Mouse (Mus musculus): ENCODE measurements around the gene Blm.

Gene Blm

DNA sequence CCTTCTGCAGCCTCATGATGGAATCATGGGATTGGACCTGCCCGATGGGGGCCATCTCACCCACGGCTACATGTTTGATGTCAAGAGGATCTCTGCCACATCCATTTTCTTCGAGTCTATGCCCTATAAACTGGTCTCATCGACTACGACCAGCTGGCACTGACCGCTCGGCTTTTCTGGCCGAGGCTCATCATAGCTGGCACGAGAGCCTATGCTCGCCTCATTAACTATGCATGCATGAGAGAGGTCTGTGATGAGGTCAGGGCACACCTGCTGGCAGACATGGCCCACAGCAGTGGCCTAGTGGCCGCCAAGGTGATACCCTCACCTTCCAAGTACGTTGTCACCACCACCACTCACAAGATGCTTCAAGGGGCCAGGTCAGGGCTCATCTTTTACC is 105.3 kb downstream of the Blm start:
- peak; percentile 28 for DNase-seq

DNA sequence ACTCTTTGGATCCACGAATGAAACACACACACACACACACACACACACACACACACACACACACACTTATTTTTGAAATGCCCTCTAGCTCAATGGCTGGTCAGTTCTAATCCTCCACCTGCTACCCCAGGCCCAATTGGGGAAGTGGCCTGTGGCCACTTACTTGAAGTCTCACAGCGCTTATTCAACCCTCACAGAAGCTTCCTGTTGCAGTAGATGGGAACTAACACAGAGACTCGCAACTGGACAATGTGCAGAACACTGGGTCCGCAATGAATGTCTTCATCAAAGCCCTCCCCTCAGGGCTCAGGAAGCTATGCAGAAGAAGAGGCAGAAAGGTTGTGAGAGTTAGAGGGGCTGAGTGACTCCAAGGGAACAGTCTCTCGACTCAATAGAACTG is 107.2 kb downstream of the Blm start:
- no peak for DNase-seq

DNA sequence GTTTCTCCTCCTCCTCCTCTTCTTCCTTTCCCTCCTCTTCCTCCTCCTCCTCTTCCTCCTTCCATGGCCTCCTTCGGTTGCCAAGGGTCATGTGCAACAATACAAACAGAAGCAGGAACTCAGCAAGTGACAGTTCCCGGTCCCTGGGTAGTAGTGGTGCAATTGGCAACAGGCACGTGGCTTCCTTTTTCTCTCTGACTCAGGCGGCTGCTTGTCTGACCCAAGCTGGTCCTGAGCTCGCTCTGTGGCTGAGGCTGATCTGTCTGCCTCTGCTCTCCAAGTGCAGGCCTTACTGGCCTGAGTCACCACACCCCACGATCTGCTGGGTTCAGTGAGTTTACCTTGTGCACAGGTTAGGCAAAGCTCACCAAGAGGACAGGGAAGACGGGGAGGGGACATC is 108.6 kb downstream of the Blm start:
- no peak for DNase-seq

DNA sequence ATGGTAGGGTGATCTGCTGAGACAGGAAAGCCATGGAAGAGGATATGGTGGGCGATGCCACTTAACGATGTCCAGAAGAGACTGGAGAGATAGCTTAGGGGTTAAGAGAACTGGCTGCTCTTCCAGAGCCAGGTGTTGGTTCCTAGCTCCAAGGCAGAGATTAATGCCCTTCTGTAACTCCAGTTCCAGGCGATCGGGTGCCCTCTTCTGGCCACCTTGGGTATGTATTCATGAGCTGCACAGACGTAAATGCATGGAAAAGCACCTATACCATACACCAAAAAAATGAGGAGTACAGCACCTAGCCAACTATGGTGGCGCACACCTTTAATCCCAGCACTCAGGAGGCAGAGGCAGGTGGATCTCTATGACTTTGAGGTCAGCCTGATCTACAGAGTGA is 110.2 kb downstream of the Blm start:
- DNase-seq, result no peak

DNA sequence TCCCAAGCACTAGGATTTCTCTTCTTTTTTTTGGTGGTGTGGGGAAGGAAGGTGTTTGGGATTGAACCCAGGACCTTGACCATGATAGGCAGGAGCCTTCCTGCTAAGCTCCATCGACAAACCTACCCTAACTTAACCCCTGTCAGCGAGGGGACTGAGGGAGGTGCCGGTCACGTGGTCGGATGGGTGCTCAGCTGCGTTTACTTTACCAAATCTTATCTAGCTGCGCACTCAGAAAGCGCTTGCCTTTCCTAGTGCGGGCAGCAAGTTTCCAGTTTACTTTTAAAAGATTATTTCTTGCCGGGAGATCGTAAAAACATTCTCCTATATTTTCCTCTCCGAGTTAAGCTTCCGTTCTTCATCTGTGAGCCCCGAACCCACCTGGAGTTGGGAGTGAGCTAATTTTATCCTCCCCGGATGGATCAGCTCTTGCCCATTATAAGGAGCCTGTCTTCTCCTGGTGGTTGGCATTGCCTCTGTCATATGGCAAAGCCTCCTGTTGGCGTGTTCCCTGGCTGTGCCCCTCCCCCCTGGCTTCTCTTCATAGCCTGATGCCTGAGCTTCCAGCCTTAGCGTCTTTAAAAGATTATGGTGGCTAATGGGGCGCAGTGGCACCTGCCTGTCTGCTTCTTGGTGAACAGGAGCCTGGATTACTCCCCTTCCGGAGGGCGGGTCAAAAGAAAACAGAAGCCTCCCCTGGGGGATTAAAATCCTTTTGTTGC is 112.0 kb downstream of the Blm start:
- no peak for DNase-seq

DNA sequence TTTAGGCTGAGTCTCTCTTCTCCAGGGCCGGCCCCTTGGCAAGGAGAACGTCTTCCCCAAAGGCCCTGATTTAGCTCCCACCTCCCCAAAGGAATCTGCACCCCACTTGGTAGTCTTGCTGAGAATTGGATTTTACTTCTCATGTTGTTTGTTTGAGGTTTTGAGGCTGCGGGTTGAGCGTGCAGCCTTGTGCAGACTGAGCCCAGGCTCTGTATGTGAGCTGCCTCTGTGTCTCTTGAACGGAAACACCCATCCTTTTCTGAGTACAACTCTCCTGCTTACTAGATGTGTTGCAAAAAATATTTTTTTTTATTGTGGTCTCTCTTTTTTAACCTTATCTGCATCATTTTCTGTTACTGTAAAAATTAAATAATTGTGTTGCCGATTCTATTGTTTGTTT is 113.3 kb downstream of the Blm start:
- no peak for DNase-seq

DNA sequence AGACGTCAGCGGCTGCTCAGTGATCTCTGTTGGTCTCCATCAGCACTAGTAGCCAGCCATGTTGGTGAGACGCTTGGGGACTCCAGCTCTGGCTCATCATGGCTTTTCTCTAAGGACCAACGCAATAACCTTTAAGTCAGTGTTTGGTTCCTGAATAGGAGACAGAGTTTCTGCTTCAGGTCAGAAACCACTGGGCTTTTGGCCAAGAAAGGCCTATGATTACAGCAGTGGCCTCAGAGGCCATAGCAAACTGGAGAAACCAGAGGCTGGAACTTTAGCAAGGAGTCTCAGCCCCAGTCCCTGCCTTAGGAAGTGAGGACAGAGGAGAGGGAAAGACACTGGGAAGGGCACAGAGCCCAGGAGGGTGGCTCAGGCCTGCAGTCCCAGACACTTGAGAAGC is 114.3 kb downstream of the Blm start:
- DNase-seq, result no peak

DNA sequence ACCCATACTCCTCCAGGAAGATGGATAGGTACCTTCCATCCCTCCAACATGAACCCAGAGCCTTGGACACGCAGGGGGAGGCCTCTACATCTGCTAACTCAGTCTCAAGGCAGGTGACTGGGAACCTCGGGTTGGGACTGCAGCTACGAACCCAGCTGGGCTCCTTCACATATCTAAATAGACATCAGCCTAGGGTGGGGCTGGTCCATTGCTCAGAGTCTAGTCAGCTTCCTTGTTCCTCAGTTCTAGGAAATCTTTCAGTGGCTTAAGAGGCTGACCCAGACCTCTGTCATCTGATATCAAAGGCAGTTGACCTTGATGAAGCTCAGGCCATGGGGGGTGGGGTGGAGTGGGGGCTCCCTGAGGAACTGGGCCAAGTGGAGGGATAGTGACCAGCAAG is 115.6 kb downstream of the Blm start:
- no peak for DNase-seq

DNA sequence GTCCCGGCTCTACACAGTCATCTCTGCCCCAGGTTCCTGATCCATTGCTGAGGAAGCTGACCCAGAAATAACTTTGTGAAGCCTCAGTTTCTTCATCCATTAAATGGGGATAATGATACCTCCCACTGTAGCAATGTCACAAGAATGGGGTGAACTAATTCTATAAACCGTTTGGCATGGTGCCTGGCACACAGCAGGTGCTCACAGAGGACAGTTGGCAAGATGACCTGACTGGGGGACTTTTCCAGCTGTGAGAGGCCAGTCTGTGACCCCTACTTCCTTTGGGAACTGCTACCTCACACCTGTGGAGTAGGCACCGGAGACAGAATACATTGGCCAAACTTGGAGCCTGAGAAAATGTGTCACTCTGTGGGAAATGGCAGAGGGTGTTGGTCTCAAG is 116.9 kb downstream of the Blm start:
- no peak for DNase-seq

DNA sequence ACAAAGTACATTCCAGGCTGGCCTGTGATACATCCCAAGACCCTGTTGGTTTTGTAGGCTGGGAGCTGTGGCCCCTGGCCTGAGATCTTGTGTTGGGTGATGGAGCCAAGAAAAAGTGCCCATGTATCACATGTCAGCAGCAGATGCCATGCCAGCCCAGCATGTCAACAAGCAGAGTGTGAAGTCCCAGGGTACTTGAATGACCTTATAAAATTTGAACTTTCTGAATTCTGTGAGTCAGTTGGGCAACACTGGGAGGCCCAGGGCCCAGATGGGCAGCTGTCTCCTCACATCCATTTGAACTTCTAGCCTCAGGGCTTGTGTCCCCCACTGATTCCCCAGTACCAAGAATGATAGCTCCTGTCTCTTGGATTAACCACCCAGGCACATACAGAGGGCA is 117.3 kb downstream of the Blm start:
- DNase-seq, result no peak

DNA sequence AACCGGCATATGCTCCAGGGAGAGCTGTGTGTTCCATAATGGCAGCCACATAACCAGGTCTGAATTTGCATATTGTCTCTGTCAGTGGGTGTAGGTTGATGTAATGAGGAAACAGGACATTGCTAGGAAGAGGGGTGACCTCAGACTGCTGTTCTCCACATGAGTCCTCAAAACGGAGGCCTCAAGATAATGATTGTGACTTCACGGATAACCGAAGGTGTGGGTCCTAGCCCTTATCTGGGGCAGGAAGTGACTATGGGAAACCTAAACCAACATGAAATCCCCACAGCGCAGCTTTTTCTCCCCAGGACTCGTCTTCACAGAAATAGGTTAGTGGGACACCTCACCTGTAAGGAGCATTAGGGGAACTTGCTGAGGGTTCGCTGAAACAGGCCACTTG is 118.0 kb downstream of the Blm start:
- no peak for DNase-seq

DNA sequence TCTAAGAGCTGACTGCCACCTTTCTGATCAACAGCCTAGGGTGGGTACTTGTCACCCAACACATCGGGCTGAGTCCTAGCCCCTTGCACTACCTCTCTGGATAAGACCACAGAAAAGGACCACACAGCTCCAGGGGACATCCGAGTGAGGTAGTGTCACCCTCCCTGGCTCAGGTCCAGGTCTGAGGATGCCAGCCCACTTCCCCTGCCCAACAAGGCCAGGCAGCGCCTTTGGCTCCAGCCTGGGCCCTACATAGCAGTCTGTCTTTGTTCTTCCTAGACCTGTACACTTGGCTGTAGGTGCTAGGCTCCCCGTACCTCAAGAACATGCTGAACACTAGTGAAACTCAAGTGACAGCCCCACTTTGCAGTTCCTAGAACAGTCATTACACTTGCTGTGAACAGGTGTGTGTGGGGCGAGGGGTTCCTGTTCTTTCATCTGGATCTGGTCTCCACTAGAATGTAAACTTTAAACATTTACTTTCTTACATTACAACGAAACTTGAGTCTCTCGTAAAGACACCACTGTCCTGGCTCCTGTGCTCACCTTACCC is 120.5 kb downstream of the Blm start:
- DNase-seq, result no peak

DNA sequence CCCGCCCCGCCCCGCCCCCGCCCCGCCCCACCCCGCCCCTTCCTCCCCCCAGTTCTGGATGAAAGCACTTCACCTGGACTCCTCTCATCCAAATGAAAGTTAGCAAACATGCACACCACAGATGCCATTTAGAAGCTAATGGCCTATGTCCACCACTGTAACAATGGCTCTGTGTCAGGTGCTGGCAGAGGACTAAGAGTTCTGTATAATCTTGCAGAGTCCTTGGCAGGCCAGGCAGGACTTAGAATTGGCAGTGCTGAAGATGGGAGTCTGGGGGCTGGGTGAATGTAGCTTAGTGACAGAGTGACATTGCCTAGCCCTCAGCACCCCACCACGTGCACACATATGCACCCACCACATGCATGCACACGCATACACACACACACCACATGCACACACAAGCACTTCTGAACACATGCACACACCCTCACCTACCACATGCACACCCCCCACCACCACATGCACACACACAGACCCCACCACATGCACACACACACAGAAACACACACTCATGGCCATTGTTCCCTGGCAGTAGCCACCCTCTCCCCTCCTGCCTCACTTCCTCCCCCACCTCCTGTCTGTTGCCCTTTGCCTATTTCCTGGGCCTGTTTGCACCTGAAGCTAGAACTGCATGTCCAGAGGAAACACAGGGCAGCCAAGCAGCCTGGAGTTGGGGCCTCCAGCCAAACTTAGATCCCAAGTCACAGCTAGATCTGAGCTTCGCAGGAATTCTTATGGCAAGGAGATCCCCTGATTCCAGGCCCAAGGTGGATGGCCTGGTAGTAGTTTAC is 121.2 kb downstream of the Blm start:
- no peak for DNase-seq

DNA sequence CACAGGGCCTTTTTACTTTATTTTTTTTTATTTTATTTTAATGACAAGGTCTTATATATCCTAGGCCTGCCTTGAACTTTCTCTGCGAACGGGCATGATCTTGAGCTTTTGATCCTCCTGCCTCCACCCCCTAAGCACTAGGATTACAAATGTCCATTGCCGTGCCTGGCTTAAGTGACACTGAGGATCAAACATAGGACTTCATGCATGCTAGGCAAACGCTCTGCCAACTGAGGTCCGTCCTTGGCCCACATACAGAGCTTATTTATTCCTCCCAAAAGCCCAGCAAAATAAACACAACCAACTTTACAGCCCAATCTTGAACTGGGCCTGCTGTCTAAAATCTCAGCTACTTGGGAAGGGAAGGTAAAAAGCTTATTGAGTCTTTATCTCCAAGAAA is 122.1 kb downstream of the Blm start:
- no peak for DNase-seq

DNA sequence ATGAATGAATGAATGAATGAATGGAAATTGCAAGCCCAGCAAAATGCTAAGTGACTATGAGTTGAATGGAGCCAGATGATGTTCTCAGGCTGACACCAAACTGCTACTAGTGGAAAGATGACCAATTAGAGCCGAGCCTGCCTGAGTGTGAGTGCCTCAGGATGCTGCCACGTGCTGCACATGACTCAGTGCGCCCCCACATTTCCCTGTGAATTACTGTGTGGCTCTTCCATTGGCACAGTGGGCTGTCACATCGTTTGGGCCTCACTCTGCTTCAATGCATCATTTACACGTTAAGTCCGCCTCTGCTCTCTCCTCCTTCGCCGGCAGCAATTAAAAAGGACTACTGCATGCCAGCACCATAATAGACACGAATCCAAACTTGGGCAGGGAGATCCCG is 122.6 kb downstream of the Blm start:
- DNase-seq, result no peak

DNA sequence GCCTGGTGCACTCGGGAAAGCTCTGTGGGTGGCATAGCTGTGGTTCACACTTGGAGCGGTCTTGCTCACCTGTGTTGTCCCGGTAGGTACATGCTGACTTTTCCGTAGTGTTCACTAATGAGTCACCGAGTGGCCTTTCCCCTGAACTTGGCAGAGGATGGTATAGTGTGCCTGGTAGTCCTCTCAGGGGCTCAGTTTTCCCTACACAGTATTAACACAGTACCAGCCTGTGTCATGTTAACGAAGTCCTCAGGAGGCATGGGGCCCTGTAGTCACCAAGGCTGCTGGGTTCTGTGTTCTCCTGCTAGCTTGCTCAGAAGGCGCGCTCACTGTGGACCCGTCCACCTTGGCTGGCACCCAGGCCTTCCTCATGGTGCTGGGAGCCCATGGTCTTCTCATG is 124.5 kb downstream of the Blm start:
- no peak for DNase-seq

DNA sequence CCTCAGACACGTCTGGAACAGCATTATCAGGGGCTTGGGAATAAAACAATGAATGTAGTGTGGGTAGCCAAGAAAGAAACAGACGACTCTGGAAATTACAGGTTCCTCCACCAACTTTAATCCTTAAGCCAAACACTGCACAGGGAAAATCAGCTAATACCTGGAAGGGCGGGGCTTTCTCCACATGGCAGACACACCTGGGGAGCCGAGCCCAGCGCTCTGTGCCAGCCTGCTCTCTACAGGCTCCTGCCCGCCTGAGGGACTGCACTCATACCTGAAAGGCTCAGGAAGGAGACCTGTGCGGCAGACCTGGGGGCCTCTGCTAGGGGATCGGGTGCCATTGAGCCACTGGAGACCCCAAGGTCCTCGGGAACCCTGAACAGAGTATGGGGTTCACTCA is 127.2 kb downstream of the Blm start:
- DNase-seq, result no peak

DNA sequence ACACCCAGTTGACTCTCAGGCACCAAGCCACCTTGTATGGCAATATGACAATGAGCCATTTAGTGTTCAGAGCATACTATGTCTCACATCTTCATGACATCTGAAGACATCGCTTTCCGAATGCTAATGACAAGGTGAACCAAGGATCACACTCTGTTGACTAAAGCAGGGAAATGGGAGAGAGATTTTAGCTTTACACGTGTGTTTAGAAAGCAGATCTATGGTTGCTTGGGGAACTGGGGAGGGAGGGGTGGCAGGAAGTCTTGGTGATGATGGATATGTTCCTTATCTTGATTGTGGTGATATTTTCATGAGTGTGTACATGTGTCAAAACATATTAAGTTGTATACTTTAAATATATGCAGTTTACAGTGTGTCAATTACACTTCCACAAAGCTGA is 128.7 kb downstream of the Blm start:
- no peak for DNase-seq

DNA sequence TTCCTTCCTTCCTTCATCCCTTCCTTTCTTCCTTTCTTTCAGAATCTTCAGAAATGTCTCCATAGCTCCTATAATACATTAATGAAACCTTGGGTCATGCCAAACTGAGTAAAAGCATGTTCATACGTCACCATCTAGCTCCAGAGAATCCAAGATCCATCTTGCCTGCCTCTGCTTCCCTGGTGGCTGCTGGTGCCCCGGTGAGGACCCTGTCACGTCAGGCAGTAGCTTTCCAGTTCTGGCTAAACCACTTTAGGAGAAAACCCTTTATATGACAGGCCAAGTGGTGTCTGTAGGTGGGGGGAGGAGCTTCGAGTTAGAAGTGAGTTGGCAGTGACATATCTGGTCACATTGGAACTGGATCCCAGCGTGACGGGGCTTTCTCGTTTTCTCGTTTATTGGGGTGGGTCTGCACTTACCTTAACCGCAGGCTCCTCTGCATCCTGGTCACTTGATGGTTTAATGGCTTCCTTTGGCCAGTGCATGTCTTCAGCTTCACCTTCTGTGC is 129.7 kb downstream of the Blm start, which contains the start of gene Furin:
Gene Furin (minus strand): TSS at position 249 of the 508 bp plus-strand sequence.
- no peak for DNase-seq
